Comparison of ENCODE assay signal across 14 mouse cellular contexts in genomic region chr6:51510946-51511345, GRCm38 (mm10).
"Had no signal": no experiment of that assay in that cellular context is flagged by ENCODE, and none has a peak within 500 bp of the region (broad histone marks: within the 10 kb centered on the region; RNA-seq: fewer than 3 reads in every experiment).

No protein-coding gene starts in this region.

- H3K9me3 ChIP-seq: liver, embryonic 13.5 days; neural tube, embryonic 12.5 days; stomach, embryonic 15.5 days had no signal

- H3K36me3 ChIP-seq: liver, embryonic 13.5 days; neural tube, embryonic 12.5 days; stomach, embryonic 15.5 days had no signal

- DNase-seq: kidney, adult 2 months; kidney, postnatal 36 days; liver, embryonic 13.5 days; lung, adult 2 months; lung, postnatal 14 days; lung, postnatal 4 days; midbrain, embryonic 14.5 days; retina, postnatal 1 day; right cerebral cortex, postnatal 25 days; spleen, adult 18-20 months; thymus, postnatal 36 days had no signal

- H3K9ac ChIP-seq: liver, embryonic 13.5 days; neural tube, embryonic 12.5 days; stomach, embryonic 15.5 days had no signal

- H3K4me3 ChIP-seq: liver, embryonic 13.5 days; neural tube, embryonic 12.5 days; stomach, embryonic 15.5 days had no signal

- H3K4me1 ChIP-seq: neural tube, embryonic 12.5 days; stomach, embryonic 15.5 days had no signal

- H3K27me3 ChIP-seq: liver, embryonic 13.5 days; neural tube, embryonic 12.5 days; stomach, embryonic 15.5 days had no signal

- H3K27ac ChIP-seq: kidney, postnatal 0 days; liver, embryonic 13.5 days; neural tube, embryonic 12.5 days; stomach, embryonic 15.5 days had no signal
